Mouse (Mus musculus): ENCODE measurements around the gene Zfp683.

DNA sequence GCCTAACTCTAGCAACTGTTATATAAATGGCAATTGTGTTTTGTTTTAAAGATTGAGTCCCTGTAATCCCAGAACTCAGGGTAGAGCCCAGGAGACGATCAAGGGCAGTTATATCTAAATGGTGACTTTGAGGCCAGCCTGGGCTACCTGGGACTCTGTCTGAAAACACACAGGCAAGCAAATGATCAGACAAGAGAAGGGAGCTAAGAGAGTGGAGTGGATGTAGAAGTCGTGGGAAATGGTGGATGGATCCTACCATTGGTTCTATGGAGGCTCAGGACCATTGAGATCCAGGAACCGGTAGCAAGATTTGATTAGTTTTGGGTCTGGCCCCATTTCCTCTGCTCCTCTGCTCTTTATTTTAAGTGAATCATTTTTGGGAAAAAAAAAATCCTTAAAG lies 42.5 kb downstream of the Zfp683 start:
- TF ChIP-seq CTCF (IDR thresholded peaks at IDR 0.05; ENCODE audit: low read depth) = no peak
- no peak for TF ChIP-seq EP300 (IDR thresholded peaks at IDR 0.05; ENCODE audit: low read depth)

All from liver, postnatal 0 days (tissue).